Mouse (Mus musculus) myocyte (in vitro differentiated cells): ENCODE data around the gene Ccdc174.

ENCODE experiments used
- E2F4 ChIP-seq: IDR thresholded peaks from one replicate; pipeline ENCODE4 v1.6.1; 2011; ENCODE audit warnings: mild to moderate bottlenecking, control low read depth, moderate library complexity; ENCODE audit not compliant: insufficient read depth
- MAX ChIP-seq: IDR thresholded peaks from one replicate; pipeline ENCODE4 v1.6.1; 2011; ENCODE audit warnings: low read depth, mild to moderate bottlenecking, control low read depth
- MYOD1 ChIP-seq, 3 experiments: IDR thresholded peaks; one replicate each; pipeline ENCODE4 v1.6.1; 2011; ENCODE audit warnings: control low read depth in 2 of 3, low read depth in 2 of 3, mild to moderate bottlenecking in 2 of 3, moderate library complexity in 1 of 3; ENCODE audit not compliant: insufficient read length in 2 of 3, control insufficient read depth in 1 of 3
- MYOG ChIP-seq, 3 experiments: IDR thresholded peaks; one replicate each; pipeline ENCODE4 v1.6.1; 2011; ENCODE audit warnings: control low read depth in 2 of 3, low read depth in 2 of 3, mild to moderate bottlenecking in 2 of 3; ENCODE audit not compliant: insufficient read length in 2 of 3, control insufficient read depth in 1 of 3, insufficient read depth in 1 of 3
- POLR2A ChIP-seq: IDR thresholded peaks from one replicate; pipeline ENCODE4 v1.6.1; 2011; ENCODE audit warnings: low read depth, mild to moderate bottlenecking, control low read depth, moderate library complexity; ENCODE audit not compliant: insufficient read length
- POLR2AphosphoS2 ChIP-seq: IDR thresholded peaks from one replicate; pipeline ENCODE4 v1.6.1; 2011; ENCODE audit warnings: low read depth, control low read depth; ENCODE audit not compliant: insufficient read length
- REST ChIP-seq: IDR thresholded peaks from one replicate; pipeline ENCODE4 v1.6.1; 2011; ENCODE audit warnings: mild to moderate bottlenecking, control low read depth, moderate library complexity; ENCODE audit not compliant: insufficient read depth, insufficient read length
- SRF ChIP-seq: IDR thresholded peaks from one replicate; pipeline ENCODE4 v1.6.1; 2011; ENCODE audit warnings: low read depth; ENCODE audit not compliant: control insufficient read depth, insufficient read length

DNA sequence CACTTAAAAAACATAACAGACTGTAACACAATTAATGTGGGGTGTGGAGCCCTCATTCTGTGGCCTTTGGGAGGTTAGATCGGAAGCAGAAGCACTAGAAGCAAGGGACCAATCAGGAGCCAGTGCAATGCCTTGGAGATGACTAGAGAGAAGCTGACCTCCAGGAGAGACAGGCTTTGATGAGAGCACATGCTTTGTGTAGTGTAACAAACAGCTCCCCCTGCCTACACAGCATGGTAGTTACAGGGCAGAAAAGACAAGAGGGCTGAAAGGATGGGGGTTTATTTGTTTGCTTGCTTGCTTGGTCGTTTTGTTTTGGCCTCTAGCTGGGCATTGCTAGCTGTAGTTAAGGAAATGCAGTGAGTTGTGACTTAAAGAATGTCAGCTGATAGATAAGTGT is 25.3 kb upstream of the Ccdc174 start:
- TF ChIP-seq POLR2A (no peak), MAX (no peak), POLR2AphosphoS2 (no peak), MYOG (IDR thresholded peaks at IDR 0.05; ENCODE audit: control insufficient read depth in 1 of 3, insufficient read depth in 1 of 3, insufficient read length in 2 of 3, low read depth in 2 of 3) (no peak), REST (no peak), SRF (no peak), MYOD1 (IDR thresholded peaks at IDR 0.05; ENCODE audit: control insufficient read depth in 1 of 3, insufficient read length in 2 of 3, low read depth in 2 of 3) (no peak), E2F4 (no peak)
